Mouse (Mus musculus) heart, postnatal 14 days (tissue): ENCODE measurements around the gene Heatr5b. TPM values are rescaled to one million over a fixed set of nuclear protein-coding genes. Genes with fewer than 3 reads are reported as not detected.
A peak's percentile ranks its signal among the peaks of the same experiment; 100 is the strongest.

ENCODE experiments used
- DNase-seq, 2 experiments: peaks; one replicate each; pipeline ENCODE4 v3.0.0; 2021 to 2022
- intact Hi-C: fragments of 180-260 bp; cut with DNase I; formaldehyde crosslinking; loops from one replicate; pipeline ENCODE4 v1.15.1; 2025
- total RNA-seq, 2 experiments: library from RNA; stranded (reverse); gene quantifications; 2 replicates each; pipeline ENCODE4 v1.2.3; 2021

The Heatr5b gene
- total RNA-seq, 2 experiments from 2014 or later = 32.5 to 36.3 TPM

DNA sequence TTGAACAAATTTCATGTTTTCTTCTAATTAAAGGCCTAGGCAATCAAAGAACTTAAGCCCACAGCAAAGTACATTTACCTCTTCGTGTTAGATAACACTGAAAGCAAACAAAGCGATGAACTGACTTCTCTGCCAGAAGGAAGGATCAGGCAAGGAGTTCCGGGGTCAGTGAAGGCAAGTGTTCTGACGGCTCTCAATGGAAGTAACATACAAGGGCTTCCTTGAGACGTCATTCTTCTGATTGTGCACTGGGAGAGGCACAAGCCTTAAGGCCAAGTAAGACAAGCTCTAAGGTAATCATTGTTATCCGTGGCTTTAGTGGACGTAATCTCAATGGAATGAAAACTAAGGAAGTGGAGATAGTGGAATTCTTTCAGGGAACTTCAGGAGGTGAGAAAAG lies 64.2 kb downstream of the Heatr5b start:
- intact Hi-C loops = no loop called here
- DNase-seq = no peak

DNA sequence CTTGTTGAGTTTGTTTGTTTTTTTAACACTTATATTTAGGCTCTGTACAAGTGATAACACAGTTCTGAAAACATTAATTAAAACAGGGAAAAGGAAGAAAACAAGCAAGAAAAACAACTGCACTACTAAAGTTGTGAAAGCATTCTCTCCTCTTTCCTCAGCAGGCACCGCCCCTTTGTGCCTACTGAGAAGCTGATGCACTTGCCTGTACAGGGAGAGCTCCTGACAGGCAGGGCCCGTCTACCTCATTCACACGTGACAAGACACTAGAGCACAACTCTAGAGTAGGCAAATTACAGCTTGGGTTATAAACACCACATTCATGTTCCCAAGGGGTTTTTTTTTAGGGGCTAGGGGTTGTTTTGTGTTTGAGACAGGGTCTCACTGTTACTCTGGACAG lies 65.8 kb downstream of the Heatr5b start:
- no peak for DNase-seq
- intact Hi-C loops = no loop called here

DNA sequence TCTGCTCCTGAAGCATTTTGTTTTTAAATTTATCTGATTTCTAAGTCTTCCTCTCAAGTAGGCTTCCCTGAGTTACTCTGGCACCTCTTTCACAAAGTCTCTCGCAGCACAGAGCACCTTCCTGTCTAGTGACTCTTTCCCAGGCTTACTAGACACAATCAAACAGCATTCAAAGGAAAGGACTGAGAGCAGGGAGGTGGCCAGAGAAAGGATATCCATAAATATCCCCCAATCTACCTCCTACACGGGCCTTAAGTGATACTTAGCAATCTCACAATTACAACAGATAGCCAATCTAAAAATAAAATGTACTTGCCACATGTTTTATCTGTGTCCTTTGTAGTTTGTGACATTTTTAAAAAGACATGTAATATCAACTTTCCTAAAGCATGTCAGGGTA lies 66.2 kb downstream of the Heatr5b start:
- intact Hi-C loops = no loop called here
- no peak for DNase-seq

DNA sequence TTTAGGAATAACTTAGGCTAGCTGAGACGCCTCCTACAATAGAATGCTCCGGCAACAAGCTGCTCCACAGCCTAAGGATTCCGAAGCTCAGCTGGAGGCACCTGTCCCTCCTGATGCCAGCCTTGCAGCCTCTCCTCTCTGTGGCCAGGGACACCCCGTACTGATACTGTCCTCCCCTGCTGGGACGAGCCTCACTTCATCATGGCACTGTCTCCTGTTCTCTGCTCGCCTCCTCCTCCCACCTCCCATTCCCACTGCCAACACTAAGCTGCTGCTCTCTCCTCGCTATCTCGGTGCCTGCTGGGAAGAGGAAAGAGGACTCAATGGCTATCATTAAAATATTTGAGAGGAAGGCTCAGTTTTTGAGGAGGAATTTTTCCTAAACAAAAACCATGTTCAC lies 67.6 kb downstream of the Heatr5b start:
- no peak for DNase-seq
- intact Hi-C loops = no loop called here

DNA sequence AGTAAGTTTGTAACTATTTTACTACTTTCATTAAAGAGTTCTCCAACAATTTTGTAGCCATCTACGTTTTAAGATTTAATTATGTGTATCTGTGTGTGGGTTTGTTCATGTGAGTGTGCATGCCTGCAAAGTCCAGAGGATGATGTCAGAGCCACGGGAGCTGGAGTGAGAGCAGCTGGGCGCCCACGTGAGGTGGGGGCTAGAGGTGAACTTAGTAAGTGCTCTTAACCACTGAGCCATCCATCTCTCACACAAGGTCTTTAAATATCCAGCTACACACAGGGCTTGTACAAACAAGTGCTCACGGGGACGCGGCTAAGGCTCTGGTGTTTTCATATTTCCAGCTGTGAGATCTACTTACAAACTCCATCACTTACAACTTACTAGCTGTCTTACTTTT lies 69.1 kb downstream of the Heatr5b start:
- intact Hi-C loops = no loop called here
- DNase-seq = no peak

DNA sequence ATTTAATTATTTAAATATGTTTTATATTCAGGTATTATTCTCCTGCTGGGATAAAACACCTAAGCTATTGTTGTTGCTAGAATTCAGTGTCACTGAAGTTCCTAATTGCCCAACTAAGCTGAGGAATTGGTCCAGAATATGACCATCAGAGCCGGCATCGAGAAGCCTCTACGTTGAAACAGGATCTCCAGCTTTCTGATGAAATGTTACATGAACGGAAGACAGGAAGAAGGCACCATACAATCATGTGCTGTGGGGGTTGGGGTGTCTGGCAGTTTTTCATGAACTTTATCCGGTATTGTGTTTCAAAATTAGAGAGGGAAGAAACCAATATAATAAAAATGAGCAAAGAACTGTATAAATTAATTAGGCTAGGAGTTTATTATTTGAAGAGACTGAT lies 71.9 kb downstream of the Heatr5b start:
- intact Hi-C loops = no loop called here
- DNase-seq = no peak

DNA sequence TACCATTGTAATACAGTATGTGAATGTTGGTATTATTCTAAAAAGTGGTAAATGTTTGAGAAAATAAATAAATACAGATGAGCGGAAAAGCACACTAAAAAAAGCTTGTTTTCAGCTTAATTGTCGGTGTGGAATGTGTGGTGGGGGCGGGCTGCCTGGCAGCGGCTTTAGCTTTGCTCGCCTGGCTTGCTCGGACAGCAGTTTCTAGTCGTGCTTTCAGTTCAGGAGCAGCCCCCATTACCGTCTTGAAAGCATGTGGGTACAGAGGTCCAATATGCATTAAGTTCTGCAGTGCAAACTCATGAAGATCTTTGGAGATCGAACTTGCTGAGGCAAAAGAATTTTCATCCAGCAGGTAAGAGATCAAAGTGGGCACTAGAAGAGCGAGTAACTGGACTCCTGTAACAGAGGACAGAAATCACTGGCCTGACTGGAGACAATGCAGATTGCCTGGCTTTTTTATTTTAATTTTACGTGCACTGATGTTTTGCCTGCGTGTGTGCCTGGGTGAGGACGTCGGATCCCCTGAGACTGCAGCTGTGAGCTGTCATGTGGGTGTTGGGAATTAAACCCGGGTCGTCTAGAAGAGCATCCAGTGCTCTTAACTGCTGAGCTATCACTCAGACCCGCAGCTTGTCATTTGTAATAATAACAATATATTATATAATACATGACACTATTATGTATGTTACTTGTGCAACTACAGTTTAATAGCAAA lies 82.1 kb downstream of the Heatr5b start:
- no peak for DNase-seq
- intact Hi-C loops = no loop called here

DNA sequence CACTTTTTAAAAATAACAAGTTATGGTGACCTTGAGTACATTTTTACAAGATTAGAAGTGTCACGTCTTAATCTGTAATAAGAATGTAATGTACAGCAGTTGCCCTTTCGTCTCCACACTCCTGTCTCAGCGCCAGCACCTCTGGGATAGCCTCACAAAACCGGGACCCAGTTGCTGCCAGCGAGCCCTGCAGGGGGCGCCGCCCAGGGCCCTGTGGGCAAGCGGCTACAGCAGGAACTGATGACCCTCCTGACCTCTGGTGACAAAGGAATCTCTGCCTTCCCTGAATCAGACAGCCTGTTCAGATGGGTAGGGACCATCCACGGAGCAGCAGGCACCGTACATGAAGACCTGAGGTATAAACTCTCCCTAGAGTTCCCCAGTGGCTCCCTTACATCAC lies 83.1 kb downstream of the Heatr5b start:
- no peak for DNase-seq
- intact Hi-C loops = no loop called here

DNA sequence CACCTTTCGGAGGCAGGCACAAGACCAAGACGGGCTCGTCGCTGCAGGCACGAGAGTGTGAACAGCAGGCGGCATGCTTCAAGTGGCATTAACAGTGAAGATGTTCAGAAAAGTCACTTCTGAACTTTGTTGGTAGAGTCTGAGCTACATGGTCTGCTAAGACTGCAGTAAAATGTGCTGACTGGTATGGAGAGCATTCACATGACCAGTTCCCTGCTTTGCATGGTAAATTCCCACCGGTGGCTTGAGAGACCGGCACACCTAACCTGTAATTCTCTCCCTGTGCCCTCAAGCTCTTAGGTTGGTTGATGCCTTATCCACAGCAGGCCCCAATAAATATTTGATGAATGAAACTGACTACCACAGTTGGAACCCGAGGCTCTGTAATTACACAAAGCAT lies 86.7 kb downstream of the Heatr5b start:
- intact Hi-C loops = no loop called here
- no peak for DNase-seq

DNA sequence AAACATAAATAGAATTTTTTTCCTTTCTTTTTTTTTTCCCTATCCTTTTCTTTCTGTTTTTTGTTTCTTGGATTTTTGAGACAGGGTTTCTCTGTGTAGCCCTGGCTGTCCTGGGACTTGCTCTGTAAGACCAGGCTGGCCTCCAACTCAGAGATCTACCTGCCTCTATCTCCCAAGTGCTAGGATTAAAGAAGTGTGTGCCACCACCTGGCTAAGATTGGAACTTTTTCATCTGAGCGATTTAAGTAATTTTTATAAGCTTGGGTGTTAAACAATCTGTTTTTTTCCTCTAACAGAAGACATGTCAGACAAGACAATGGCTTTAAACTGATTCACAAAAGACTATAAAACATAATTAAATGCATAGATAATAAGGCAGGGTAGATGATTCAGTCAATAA lies 96.7 kb downstream of the Heatr5b start:
- no peak for DNase-seq
- intact Hi-C loops = loop anchor here (5.0 kb wide), 1 partner anchor 56 kb away; no protein-coding TSS in a partner anchor

DNA sequence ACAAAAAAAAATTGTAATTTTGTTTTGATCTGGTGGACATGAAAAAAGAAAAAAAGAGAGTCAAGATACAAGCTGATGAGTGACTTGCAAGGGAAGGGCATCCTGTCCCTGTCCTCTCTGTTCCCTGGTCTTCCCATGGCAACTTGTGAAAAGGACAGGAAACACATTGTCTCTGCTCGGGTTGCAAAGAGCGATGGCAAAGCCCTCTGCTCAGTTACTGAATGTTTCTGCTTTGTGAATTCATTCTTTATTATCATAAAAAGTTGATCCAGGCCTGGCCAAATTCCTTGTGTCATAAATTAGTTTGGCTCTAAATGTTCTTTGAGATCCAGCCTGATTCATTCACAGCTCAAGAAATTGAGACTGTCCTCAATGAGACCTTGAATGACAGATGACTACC lies 97.4 kb downstream of the Heatr5b start:
- intact Hi-C loops = loop anchor here (5.0 kb wide), 1 partner anchor 55 kb away; no protein-coding TSS in a partner anchor
- no peak for DNase-seq

DNA sequence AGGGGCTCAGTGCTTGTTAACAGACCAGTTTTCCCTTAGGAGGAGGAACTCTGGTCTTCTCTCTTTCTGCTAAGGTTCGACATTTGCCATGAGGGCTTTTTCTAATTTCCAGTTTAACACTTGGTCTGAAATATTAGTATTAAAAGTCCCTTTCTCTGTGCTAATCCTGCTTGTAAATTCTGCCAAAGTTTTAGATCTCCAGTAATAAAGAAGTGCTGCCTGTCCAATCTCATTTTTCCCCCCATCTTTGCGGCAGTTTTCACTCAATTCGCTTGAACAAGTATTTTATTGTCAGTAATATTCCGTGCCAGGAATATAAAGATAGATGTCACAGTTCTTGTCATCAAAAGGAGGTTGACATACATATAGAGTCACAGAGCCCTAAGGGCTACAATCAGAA lies 98.1 kb downstream of the Heatr5b start, which contains the start of gene Strn:
TSS of gene Strn (minus strand) at position 101 of the 400 bp plus-strand sequence.
- no peak for DNase-seq
- intact Hi-C loops = loop anchor here (5.0 kb wide), 1 partner anchor 55 kb away; no protein-coding TSS in a partner anchor

DNA sequence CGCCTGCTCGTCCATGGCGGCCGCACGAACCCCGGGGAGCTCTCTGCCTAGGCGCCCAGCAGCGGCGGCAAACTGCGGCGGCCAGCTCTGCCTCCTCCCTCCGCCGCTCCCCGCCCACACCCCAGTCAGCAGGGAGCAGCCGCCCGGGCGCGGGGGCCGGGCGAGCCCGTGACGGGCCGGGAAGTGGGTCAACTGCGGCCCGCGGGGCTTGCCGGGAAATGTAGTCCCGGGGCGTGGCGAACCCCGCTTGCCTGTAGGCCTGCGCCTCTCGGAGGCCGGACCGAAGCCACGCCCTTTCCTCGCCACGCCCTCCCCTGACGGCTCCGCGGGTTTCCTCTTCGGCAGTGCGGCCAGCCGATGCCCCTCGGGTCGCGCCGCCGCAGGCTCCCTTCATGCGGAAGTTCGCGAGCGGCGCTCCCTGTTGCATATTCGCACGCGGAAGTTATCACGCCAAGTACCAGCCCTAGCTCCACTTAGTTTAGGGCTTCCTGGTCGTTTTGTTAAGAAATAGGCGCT lies 98.6 kb downstream of the Heatr5b start:
- intact Hi-C loops = loop anchor here (5.0 kb wide), 1 partner anchor 54 kb away; no protein-coding TSS in a partner anchor
- peak; percentile 100 for DNase-seq

DNA sequence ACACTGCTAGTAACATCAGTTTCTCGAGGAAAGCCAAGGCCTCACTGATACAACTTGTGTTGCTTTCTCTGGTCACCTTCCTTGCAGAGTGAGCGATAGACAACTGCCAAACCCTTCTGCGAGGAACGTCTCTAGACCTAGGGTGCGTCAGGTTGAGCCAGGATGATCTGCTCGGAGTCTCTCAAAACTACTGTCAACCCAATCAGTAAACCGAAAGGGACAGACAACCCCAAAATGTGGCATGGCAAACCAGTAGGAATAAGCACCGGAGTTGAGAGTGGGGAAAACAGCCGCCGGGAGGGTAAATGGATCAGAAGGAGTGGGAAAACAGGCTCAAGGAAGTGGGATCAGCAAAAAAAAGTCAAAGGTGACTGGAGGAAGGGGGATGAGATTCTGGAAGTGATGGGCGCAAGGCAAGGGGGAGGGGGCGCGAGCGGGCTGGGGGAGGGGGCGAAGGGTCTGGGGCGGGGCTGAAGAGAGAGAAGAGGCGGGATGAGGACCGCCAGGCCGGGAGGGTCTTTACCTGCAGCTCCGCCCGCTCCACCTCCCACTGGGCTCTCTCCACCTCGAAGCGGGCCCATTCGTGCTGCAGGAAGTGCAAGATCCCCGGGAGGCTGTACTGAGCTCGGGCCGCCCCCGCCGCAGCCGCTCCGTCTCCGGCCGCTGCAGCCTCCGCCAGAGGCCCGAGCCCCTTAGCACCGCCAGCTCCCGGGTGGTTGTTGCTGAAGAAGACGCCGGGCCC lies 99.3 kb downstream of the Heatr5b start:
- DNase-seq = no peak
- intact Hi-C loops = loop anchor here (5.0 kb wide), 1 partner anchor 54 kb away; no protein-coding TSS in a partner anchor

DNA sequence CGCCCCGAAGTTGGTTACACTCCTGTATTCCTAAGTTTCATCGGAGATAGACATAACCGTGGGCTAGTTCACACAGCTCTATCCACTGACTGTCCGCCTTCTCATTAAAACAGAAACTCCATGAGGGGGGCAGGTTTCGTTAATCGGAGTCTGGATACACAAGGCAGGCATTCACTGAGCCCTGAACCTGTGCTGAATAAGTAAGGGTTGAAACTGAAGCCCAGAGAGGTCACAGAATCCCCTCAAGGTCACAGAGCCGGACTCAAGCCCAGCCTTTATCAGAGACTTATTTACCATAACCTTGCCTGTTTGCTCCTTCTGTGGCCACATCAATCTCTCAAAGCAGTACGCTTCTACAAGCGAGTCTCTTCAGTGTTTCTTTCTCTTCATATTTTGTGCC lies 100.4 kb downstream of the Heatr5b start:
- intact Hi-C loops = loop anchor here (5.0 kb wide), 1 partner anchor 53 kb away; no protein-coding TSS in a partner anchor
- no peak for DNase-seq

DNA sequence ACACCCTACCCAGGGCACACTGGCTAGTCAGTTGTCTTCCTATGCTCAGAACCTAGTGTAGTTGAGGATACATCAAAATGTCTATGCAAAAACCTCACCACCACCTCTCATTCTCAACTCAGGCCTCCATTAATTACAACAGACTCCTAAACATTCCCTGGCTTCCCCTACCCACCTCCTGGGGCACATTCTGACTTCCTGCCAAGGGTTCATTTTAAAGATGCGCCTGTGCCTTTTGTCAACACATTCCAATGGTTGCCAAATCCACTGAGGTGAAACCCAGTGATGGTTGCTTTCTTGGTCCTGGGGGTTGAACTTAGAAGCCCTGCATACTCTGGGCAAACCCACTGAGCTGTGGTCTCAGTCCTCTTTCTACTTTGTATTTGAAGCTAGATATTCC lies 103.1 kb downstream of the Heatr5b start:
- no peak for DNase-seq
- intact Hi-C loops = no loop called here

DNA sequence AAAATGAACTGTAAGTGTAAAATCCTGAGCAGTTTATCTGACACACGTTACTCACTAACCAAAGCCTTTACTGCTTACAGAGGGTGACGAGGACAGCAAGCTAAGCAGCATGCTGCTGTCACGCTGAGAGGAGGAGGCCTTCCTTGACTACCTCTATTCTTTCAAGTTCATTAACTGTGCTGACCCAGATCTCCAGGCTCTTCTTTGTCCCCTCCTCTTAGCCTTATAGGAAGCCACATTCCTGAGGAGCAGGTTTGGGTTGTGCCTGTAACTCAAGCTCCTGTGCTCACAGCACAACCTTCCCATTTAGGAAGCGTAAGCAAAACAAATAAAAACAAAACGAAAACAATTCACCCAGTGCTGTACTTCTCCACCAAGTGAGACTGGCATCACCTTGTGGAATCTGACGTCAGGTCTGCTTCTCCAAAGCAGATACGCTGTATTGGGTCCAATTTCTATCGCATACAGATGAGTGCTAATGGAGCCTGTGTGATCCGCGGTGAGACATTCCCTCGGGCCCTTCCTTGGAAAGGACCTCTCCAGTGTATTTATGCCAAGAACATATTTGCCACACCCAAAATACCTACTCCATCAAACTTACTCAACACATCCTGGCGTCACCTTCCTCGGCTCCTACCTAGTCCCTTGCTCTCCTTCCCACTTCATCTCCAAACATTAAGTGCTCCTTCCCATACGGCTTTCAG lies 108.3 kb downstream of the Heatr5b start:
- DNase-seq = no peak
- intact Hi-C loops = no loop called here

DNA sequence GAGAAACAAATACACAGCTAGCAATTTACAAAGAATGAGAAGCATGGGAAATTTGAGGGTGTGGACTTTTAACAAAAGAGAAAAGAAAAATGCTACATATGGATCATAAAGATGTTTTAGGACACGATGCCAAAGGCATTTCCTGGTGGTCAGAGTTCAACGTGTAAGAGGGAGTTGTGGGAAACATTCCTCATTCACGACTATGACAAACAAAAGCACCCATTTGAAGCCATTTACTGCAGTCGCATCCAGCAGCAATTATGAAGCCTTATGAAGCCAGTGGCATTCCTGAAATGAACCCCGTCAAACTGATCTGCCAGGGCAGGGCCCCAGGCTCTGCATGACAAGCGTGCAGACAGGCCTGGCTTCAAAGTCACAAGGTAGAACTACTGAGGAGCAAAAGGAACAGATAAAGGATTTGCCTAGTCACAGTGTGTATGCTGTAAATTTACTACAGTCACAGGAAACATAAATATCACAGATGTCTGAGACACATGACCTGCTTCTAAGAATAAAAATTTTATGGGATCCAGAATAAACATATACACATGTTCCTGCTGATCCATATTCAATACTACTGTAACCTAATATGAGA lies 110.6 kb downstream of the Heatr5b start:
- no peak for DNase-seq
- intact Hi-C loops = no loop called here

DNA sequence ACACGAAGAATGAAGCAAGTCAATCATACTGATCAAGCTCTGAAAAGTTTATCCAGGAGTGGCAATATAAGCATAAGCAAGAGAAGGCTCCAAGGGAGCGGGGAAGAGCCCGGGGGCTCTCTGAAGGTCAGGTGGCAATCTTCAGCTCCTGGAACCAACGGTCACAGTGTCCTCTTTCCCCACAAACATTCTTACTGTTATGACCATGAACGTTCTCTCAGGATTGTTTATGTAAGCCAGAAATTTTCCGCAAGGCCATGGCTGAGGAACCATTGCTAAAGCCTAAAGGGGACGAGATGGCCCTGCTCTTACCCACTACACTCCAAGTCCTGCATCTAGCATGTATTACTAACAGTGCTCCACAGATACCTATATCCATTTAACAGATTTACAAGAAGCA lies 113.5 kb downstream of the Heatr5b start:
- intact Hi-C loops = no loop called here
- DNase-seq = no peak

DNA sequence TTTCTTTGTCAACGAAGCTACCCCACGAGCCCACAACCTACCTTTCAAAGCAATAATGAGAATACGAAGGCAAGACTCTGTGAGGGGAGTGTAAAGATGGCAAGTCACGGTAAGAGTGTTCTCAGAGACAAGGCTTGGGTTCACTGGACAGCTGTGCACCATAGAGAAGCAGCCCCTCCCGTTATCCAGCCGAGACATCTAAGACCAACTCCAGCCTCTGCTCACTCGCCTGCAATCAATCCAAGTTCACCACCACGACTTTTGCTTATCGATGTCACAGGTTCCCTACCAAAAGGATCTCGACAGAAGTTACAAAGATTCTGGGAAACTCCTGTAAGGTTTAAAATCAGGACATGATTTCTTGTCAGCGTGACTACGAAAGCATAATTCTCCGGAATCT lies 116.1 kb downstream of the Heatr5b start:
- intact Hi-C loops = no loop called here
- no peak for DNase-seq

DNA sequence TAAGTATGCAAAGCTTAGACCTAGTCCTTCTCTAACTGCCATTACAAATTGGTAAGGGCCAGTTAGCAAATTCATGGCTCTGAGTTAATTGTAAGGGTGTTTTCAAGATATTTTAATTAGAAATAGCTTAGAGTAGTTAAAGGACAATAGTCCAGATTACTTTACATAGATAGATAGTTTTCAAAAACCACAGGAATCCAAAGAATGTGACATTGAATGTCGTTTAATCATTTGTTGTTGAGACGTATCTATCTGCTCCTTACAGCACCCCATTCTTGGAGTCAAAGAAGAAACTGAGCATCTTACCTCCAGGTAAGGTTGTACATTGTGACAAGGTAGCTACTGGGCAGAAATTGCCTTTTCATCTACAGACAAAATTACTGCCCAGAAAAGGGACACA lies 124.9 kb downstream of the Heatr5b start:
- no peak for DNase-seq
- intact Hi-C loops = no loop called here
